Mouse (Mus musculus): ENCODE data around the gene Mecom. TPM values are rescaled to one million over a fixed set of nuclear protein-coding genes. Genes with fewer than 3 reads are reported as not detected.
"Not testable (repeated sequence)": the region's sequence is repeated elsewhere in the genome, so short reads cannot be mapped to it uniquely, and the experiment has no call there.

Gene Mecom
- total RNA-seq, 1 experiment = 2.3 TPM

DNA sequence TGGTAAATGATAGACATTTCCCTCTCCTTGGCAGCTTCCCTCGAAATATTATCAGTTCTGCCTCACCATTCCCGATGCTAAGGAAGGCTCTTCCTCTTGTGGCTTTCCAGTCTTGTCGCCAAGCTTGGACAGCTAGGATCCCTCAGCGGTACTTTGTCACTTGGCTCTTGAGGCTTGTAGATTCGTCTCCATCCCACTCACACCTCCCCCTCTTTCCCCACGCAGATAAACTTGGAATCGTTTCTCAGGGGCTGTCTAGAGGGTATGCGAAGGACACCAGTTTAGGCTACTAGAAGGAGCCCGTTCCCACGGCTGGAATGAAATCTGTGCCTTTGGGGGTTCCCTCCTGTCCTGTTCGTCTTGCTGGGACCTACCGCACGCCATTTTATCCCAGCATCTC is 1.4 kb downstream of the Mecom start:
- no peaks in the 10 kb centered on the region for H3K36me3 ChIP-seq (ENCODE audit: control insufficient read depth, insufficient read depth, low read length, poor library complexity, severe bottlenecking)
- no peak for TF ChIP-seq HCFC1 (IDR thresholded peaks at IDR 0.05; ENCODE audit: borderline replicate concordance, insufficient read depth, low read length)
- no peak for TF ChIP-seq MAFK (IDR thresholded peaks at IDR 0.05; ENCODE audit: insufficient read depth, low read depth, low read length)
- no peak for TF ChIP-seq ZNF384 (IDR thresholded peaks at IDR 0.05; ENCODE audit: low read depth, low read length)
- no peak for TF ChIP-seq CHD2 (IDR thresholded peaks at IDR 0.05; ENCODE audit: low read depth, low read length)
- no peak for TF ChIP-seq ZC3H11A (IDR thresholded peaks at IDR 0.05; ENCODE audit: borderline replicate concordance, low read depth, low read length)
- no peak for DNase-seq (ENCODE audit: low read depth, low spot score)
- in situ Hi-C loops (cut with MboI; ENCODE audit: low sequenced_read_pairs in 2 of 2, unreplicated experiment in 2 of 2) = no loop called here
- H3K4me3 ChIP-seq (ENCODE audit: insufficient read depth in 1 of 2, low read depth in 1 of 2, low read length in 2 of 2, poor library complexity in 1 of 2, severe bottlenecking in 1 of 2) = no peak overlapping the region
- H3K4me1 ChIP-seq (ENCODE audit: control insufficient read depth in 2 of 2, insufficient read depth in 2 of 2, low read length in 2 of 2, poor library complexity in 1 of 2) = peaks cover 0 to 8% of the 10 kb centered on the region in 2 experiments; a peak in 1 of 4 replicates
- H3K27ac ChIP-seq (ENCODE audit: insufficient read depth, low read depth, low read length, poor library complexity, severe bottlenecking) = no peak overlapping the region
- no peaks in the 10 kb centered on the region for H3K9me3 ChIP-seq (ENCODE audit: control insufficient read depth, insufficient read depth, low read depth, low read length)
- no peak overlapping the region for H3K9ac ChIP-seq (ENCODE audit: insufficient read depth, low read depth, low read length, poor library complexity, severe bottlenecking)

DNA sequence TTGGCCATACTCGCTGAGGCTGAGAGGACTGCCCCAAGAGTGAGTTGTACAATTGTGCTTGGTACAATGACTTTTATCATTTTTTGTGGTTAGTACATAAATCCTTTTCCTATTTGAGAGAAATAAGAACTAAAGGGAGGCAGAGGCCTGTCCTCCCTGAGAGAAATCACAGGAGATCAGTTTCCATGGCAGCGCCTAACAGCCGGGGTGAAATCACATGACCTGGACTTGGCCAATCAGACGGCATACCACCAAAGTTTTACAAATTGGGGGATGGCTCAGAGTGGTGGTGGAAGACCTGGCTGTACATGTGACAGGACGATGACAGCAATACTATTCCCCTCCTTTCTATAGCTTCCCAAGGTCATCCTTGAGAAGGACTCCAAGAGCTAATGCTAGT is 2.6 kb downstream of the Mecom start:
- Histone ChIP-seq H3K4me3 (ENCODE audit: insufficient read depth in 1 of 2, low read depth in 1 of 2, low read length in 2 of 2, poor library complexity in 1 of 2, severe bottlenecking in 1 of 2) (no peak overlapping the region), H3K27ac (ENCODE audit: insufficient read depth, low read depth, low read length, poor library complexity, severe bottlenecking) (no peak overlapping the region), H3K9me3 (ENCODE audit: control insufficient read depth, insufficient read depth, low read depth, low read length) (no peaks in the 10 kb centered on the region), H3K4me1 (ENCODE audit: control insufficient read depth in 2 of 2, insufficient read depth in 2 of 2, low read length in 2 of 2, poor library complexity in 1 of 2) (peaks cover 0 to 8% of the 10 kb centered on the region in 2 experiments; a peak in 1 of 4 replicates), H3K36me3 (ENCODE audit: control insufficient read depth, insufficient read depth, low read length, poor library complexity, severe bottlenecking) (no peaks in the 10 kb centered on the region), H3K9ac (ENCODE audit: insufficient read depth, low read depth, low read length, poor library complexity, severe bottlenecking) (no peak overlapping the region)
- in situ Hi-C loops (cut with MboI; ENCODE audit: low sequenced_read_pairs in 2 of 2, unreplicated experiment in 2 of 2) = no loop called here
- TF ChIP-seq CHD2 (IDR thresholded peaks at IDR 0.05; ENCODE audit: low read depth, low read length) (no peak), MAFK (IDR thresholded peaks at IDR 0.05; ENCODE audit: insufficient read depth, low read depth, low read length) (no peak), HCFC1 (IDR thresholded peaks at IDR 0.05; ENCODE audit: borderline replicate concordance, insufficient read depth, low read length) (no peak), ZC3H11A (IDR thresholded peaks at IDR 0.05; ENCODE audit: borderline replicate concordance, low read depth, low read length) (no peak), ZNF384 (IDR thresholded peaks at IDR 0.05; ENCODE audit: low read depth, low read length) (no peak)
- no peak for DNase-seq (ENCODE audit: low read depth, low spot score)

DNA sequence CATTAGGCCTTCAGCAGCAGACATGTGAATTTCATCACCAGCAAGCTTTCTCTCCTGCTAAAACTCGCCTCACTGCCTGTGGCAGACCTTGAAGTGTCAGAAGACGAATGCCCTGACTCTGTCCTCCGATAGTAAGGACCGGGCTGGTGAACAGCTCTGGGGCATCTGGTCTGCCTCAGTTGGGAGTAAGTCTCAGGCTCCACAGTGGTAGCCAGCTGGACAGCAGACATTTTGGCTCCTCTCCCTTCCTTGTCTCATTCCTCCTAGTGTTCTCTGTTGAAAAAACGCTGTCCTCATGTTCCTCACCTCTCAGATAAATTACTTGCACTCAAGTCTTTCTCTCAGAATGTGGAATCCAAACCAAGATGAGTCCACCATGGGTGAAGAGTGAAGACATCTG is 3.5 kb downstream of the Mecom start:
- H3K27ac ChIP-seq (ENCODE audit: insufficient read depth, low read depth, low read length, poor library complexity, severe bottlenecking) = no peak overlapping the region
- TF ChIP-seq MAFK (IDR thresholded peaks at IDR 0.05; ENCODE audit: insufficient read depth, low read depth, low read length) = no peak
- no peak for TF ChIP-seq ZC3H11A (IDR thresholded peaks at IDR 0.05; ENCODE audit: borderline replicate concordance, low read depth, low read length)
- no peak for TF ChIP-seq ZNF384 (IDR thresholded peaks at IDR 0.05; ENCODE audit: low read depth, low read length)
- TF ChIP-seq CHD2 (IDR thresholded peaks at IDR 0.05; ENCODE audit: low read depth, low read length) = no peak
- no peak for TF ChIP-seq HCFC1 (IDR thresholded peaks at IDR 0.05; ENCODE audit: borderline replicate concordance, insufficient read depth, low read length)
- DNase-seq (ENCODE audit: low read depth, low spot score) = no peak
- peaks cover 0 to 8% of the 10 kb centered on the region in 2 experiments; a peak in 1 of 4 replicates for H3K4me1 ChIP-seq (ENCODE audit: control insufficient read depth in 2 of 2, insufficient read depth in 2 of 2, low read length in 2 of 2, poor library complexity in 1 of 2)
- H3K9me3 ChIP-seq (ENCODE audit: control insufficient read depth, insufficient read depth, low read depth, low read length) = no peaks in the 10 kb centered on the region
- in situ Hi-C loops (cut with MboI; ENCODE audit: low sequenced_read_pairs in 2 of 2, unreplicated experiment in 2 of 2) = no loop called here
- H3K4me3 ChIP-seq (ENCODE audit: insufficient read depth in 1 of 2, low read depth in 1 of 2, low read length in 2 of 2, poor library complexity in 1 of 2, severe bottlenecking in 1 of 2) = no peak overlapping the region
- H3K9ac ChIP-seq (ENCODE audit: insufficient read depth, low read depth, low read length, poor library complexity, severe bottlenecking) = no peak overlapping the region
- H3K36me3 ChIP-seq (ENCODE audit: control insufficient read depth, insufficient read depth, low read length, poor library complexity, severe bottlenecking) = no peaks in the 10 kb centered on the region

DNA sequence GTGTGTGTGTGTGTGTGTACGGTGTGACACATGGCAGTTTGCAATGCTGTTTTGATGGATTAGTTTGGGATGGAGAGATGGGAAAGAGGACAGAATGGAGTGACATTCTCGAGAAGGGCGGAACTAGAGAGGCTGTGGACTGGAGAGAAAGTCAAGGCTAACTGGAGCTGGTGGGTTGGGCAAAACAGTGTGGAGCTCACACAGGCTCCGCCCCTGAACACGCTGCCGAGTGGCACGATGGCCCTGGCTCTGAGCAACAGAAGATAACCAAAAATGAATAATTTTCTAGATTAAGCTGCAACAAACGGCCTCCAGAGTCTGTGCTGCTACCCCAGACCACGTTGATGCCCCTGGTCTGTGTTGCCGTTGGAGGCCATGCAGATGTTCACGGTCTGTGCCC is 12.0 kb downstream of the Mecom start:
- TF ChIP-seq HCFC1 (IDR thresholded peaks at IDR 0.05; ENCODE audit: borderline replicate concordance, insufficient read depth, low read length) = no peak
- no peak for TF ChIP-seq ZNF384 (IDR thresholded peaks at IDR 0.05; ENCODE audit: low read depth, low read length)
- no peak for TF ChIP-seq MAFK (IDR thresholded peaks at IDR 0.05; ENCODE audit: insufficient read depth, low read depth, low read length)
- TF ChIP-seq ZC3H11A (IDR thresholded peaks at IDR 0.05; ENCODE audit: borderline replicate concordance, low read depth, low read length) = no peak
- no peak for TF ChIP-seq CHD2 (IDR thresholded peaks at IDR 0.05; ENCODE audit: low read depth, low read length)

DNA sequence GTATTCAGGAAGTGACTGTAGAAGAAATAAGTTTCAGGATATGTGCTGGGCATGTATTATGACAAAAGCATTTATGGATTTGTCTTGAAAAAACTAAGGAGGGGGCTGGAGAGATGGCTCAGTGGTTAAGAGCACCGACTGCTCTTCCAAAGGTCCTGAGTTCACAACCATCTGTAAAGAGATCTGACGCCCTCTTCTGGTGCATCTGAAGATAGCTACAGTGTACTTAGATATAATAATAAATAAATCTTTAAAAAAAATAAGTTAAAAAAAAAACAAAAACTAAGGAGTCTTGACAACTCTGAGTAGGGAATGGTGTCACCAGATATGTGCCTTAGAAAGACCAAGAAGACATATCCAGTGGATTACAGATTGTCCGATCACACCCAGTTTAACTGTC is 27.1 kb downstream of the Mecom start:
- not testable (repeated sequence) for H3K27ac ChIP-seq (ENCODE audit: insufficient read depth, low read depth, low read length, poor library complexity, severe bottlenecking); H3K4me1 ChIP-seq (ENCODE audit: control insufficient read depth in 2 of 2, insufficient read depth in 2 of 2, low read length in 2 of 2, poor library complexity in 1 of 2); DNase-seq (ENCODE audit: low read depth, low spot score); H3K9me3 ChIP-seq (ENCODE audit: control insufficient read depth, insufficient read depth, low read depth, low read length); H3K4me3 ChIP-seq (ENCODE audit: insufficient read depth in 1 of 2, low read depth in 1 of 2, low read length in 2 of 2, poor library complexity in 1 of 2, severe bottlenecking in 1 of 2); H3K9ac ChIP-seq (ENCODE audit: insufficient read depth, low read depth, low read length, poor library complexity, severe bottlenecking); H3K36me3 ChIP-seq (ENCODE audit: control insufficient read depth, insufficient read depth, low read length, poor library complexity, severe bottlenecking)
- in situ Hi-C loops (cut with MboI; ENCODE audit: low sequenced_read_pairs in 2 of 2, unreplicated experiment in 2 of 2) = loop anchor here in 1 of 2 experiments (25.0 kb wide), 1 partner anchor 508 kb away; no protein-coding TSS in a partner anchor

More for the DNA sequence above, 12.0 kb downstream of the Mecom start:
- no peaks in the 10 kb centered on the region for H3K36me3 ChIP-seq (ENCODE audit: control insufficient read depth, insufficient read depth, low read length, poor library complexity, severe bottlenecking)
- H3K9ac ChIP-seq (ENCODE audit: insufficient read depth, low read depth, low read length, poor library complexity, severe bottlenecking) = no peak overlapping the region
- no peaks in the 10 kb centered on the region for H3K9me3 ChIP-seq (ENCODE audit: control insufficient read depth, insufficient read depth, low read depth, low read length)
- H3K27ac ChIP-seq (ENCODE audit: insufficient read depth, low read depth, low read length, poor library complexity, severe bottlenecking) = no peak overlapping the region
- H3K4me1 ChIP-seq (ENCODE audit: control insufficient read depth in 2 of 2, insufficient read depth in 2 of 2, low read length in 2 of 2, poor library complexity in 1 of 2) = no peaks in the 10 kb centered on the region
- in situ Hi-C loops (cut with MboI; ENCODE audit: low sequenced_read_pairs in 2 of 2, unreplicated experiment in 2 of 2) = no loop called here
- no peak overlapping the region for H3K4me3 ChIP-seq (ENCODE audit: insufficient read depth in 1 of 2, low read depth in 1 of 2, low read length in 2 of 2, poor library complexity in 1 of 2, severe bottlenecking in 1 of 2)
- no peak for DNase-seq (ENCODE audit: low read depth, low spot score)
